Mouse (Mus musculus) heart, embryonic 14.5 days (tissue): ENCODE results near the gene Pbxip1. TPM values are rescaled to one million over a fixed set of nuclear protein-coding genes. Genes with fewer than 3 reads are reported as not detected.
A peak's percentile ranks its signal among the peaks of the same experiment; 100 is the strongest.

ENCODE experiments used
- ATAC-seq: fragments of 200-750 bp; cut with Nextera tagmentation; 2 replicates; pipeline ENCODE4 v1.8.0; 2017; ENCODE audit warnings: low read depth, moderate TSS enrichment; ENCODE audit not compliant: insufficient number of reproducible peaks, insufficient read depth, low FRiP score
- H3K27ac ChIP-seq, 2 experiments: fragments of 200-500 bp in 1 of 2; fragments of 300-500 bp in 1 of 2; sonication (generic) in 1 of 2; replicated peaks in 1 of 2; 2 replicates each; pipeline ENCODE4 v1.5.1; 2012 to 2014; ENCODE audit warnings: low read depth in 2 of 2, low read length in 2 of 2, control low read depth in 1 of 2, mild to moderate bottlenecking in 1 of 2, mixed read lengths in 1 of 2; ENCODE audit not compliant: control insufficient read depth in 1 of 2, insufficient read depth in 1 of 2
- H3K27me3 ChIP-seq: fragments of 300-500 bp; sonication (generic); 2 replicates; pipeline ENCODE4 v1.6.1; 2014; ENCODE audit warnings: mild to moderate bottlenecking, low read length, control low read depth; ENCODE audit not compliant: control insufficient read depth, insufficient read depth
- H3K36me3 ChIP-seq: fragments of 300-500 bp; sonication (generic); 2 replicates; pipeline ENCODE4 v1.6.1; 2014; ENCODE audit warnings: mild to moderate bottlenecking, control low read depth, low read length, mixed read lengths; ENCODE audit not compliant: control insufficient read depth, insufficient read depth
- H3K4me1 ChIP-seq, 2 experiments: fragments of 200-500 bp in 1 of 2; fragments of 300-500 bp in 1 of 2; sonication (generic) in 1 of 2; 2 replicates each; pipeline ENCODE4 v1.6.1; 2012 to 2014; ENCODE audit warnings: low read length in 2 of 2, control low read depth in 1 of 2, mixed read lengths in 1 of 2; ENCODE audit not compliant: control insufficient read depth in 2 of 2, insufficient read depth in 2 of 2
- H3K4me2 ChIP-seq: fragments of 300-500 bp; sonication (generic); 2 replicates; pipeline ENCODE4 v1.6.1; 2014; ENCODE audit warnings: mild to moderate bottlenecking, low read length
- H3K4me3 ChIP-seq, 2 experiments: fragments of 200-500 bp in 1 of 2; fragments of 300-500 bp in 1 of 2; sonication (generic) in 1 of 2; 2 replicates each; pipeline ENCODE4 v1.5.1; 2012 to 2014; ENCODE audit warnings: low read length in 2 of 2, mild to moderate bottlenecking in 2 of 2, control low read depth in 1 of 2, low read depth in 1 of 2, moderate library complexity in 1 of 2; ENCODE audit not compliant: control insufficient read depth in 1 of 2, insufficient read depth in 1 of 2
- H3K9ac ChIP-seq: fragments of 300-500 bp; sonication (generic); 2 replicates; pipeline ENCODE4 v1.6.1; 2014; ENCODE audit warnings: mild to moderate bottlenecking, low read length
- H3K9me3 ChIP-seq: fragments of 300-500 bp; sonication (generic); 2 replicates; pipeline ENCODE4 v1.6.1; 2016; ENCODE audit warnings: low read length, control low read depth; ENCODE audit not compliant: control insufficient read depth
- WGBS: fragments of 180-500 bp; shearing (Covaris S2); extraction: QIAGEN DNeasy Blood & Tissue Kit; methylation state at CpG from one replicate; pipeline ENCODE4 v1.1.7; 2014; 5-methylcytosine and 5-hydroxymethylcytosine counted together
- polyA plus RNA-seq: library from polyadenylated mRNA; unstranded; fragments of >200 nt; fragmentation: Nextera tagmentation; extraction: Ambion mirVana; gene quantifications from 2 replicates; pipeline ENCODE4 v1.2.1, GENCODE M21; 2014

Pbxip1 gene
- polyA plus RNA-seq, 1 experiment from 2014 or later = 37.3 TPM

DNA sequence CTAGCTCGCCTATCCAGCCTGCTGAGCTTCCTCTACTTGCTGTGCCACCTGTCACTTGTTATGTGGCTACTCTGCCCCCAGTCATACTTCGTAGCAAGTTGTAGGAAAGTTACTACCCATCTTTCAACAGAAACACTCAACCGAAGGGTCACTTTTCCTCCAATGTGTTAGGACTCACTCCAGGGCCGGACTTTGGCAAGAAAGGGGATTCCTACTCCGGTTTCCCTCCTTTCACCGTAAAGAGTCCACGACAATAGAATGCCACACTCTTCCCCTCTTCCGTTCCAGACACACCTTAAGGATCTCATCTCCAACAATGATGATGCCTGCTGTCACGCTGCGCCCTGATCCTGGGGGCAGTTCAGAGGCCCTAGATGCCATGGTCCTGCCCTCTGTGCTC lies 25.6 kb upstream of the Pbxip1 start:
- Histone ChIP-seq H3K36me3 (peaks cover 47% of the 10 kb centered on the region), H3K27me3 (no peaks in the 10 kb centered on the region), H3K9me3 (no peaks in the 10 kb centered on the region), H3K4me2 (peak overlapping the region; percentile 87), H3K4me3 (peak overlapping the region; percentile 71 to 82), H3K9ac (peak overlapping the region; percentile 82), H3K27ac (0 out of 4 replicates have a peak overlapping the region, but pooled peaks of 1 of the 2 experiments have one; percentile 33), H3K4me1 (peaks cover 6 to 7% of the 10 kb centered on the region in 2 experiments)
- no peak for ATAC-seq
- 75% methylated on average over 10 of the region's 10 CpGs for WGBS

DNA sequence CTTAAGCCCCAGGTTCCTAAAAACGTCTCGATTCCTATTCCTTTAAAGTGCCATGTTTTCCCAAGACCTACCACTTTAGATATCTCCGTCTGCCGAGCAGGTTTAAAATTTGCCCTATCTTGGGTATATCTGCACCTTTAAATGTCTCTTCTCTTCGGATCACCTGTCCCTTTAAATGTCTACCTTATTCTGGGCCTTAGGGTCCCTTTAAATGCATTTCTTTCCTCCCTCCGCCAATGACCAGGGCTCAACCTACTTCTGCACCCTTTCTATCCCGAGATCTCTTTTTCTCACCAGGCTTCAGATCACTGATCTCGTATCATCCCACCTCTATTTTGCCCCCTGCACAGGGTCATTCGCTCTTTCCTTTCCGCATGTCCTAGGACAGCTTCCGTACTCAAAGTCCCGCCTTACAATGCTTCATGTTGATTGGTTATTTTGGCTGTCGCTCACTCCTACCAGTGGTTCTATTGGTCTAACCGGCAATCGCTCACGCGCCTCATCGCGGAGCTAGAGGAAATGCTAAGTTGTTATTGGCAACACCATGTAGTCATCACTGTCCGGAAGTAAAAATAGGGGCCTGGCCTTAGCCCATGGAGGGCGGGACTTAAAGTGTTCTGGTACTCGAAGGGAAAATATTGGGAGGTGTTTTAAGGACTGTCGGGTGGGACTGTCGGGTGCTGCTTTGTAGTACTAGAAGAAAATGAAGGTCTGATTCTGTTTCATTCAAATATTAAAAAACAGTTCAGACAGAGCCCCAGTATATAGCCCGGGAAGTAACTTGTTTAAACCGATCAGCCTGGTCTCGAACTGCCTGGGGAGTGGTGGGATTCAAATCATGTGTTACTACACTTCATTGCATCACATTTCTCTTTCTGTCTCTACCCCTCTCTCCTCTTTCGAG lies 24.8 kb upstream of the Pbxip1 start, which contains the start of gene Flad1:
Flad1 (minus strand) TSS at position 381 of the 904 bp plus-strand sequence.
- Histone ChIP-seq H3K27me3 (no peaks in the 10 kb centered on the region), H3K9me3 (no peaks in the 10 kb centered on the region), H3K36me3 (peaks cover 52% of the 10 kb centered on the region), H3K27ac (peak within 1 kb of the TSS; percentile 33 to 50; a peak in 2 of 4 replicates), H3K4me1 (peaks cover 6 to 11% of the 10 kb centered on the region in 2 experiments), H3K9ac (peak within 1 kb of the TSS; percentile 82), H3K4me3 (peak within 1 kb of the TSS; percentile 71 to 82), H3K4me2 (peak within 1 kb of the TSS; percentile 87)
- peak; percentile 99 for ATAC-seq
- 6% methylated on average over 28 of the region's 28 CpGs for whole genome bisulfite sequencing

DNA sequence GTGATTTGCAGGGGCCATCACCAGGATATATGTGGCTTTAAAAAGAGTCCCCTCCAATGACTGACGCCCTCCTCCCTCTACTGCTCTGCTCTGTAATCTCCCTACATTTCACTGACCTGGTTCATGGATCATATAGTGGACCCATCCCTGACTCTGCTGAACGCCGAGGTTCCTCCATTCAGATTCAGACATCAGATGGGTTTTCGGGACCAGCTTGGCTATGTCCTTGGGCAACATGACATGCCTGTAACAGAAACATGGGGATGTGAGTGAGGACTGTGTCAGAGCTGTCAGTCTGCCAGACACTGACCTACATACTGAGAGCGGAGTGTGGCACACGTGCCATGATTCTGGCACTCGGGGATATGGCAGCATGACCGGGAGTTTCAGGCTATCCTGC lies 20.3 kb upstream of the Pbxip1 start:
- Histone ChIP-seq H3K27me3 (no peaks in the 10 kb centered on the region), H3K4me1 (peaks cover 8 to 28% of the 10 kb centered on the region in 2 experiments), H3K4me3 (no peak overlapping the region), H3K4me2 (no peak overlapping the region), H3K9me3 (no peaks in the 10 kb centered on the region), H3K9ac (no peak overlapping the region), H3K36me3 (peaks cover 33% of the 10 kb centered on the region), H3K27ac (no peak overlapping the region)
- whole genome bisulfite sequencing = 94% methylated on average over 8 of the region's 8 CpGs
- no peak for ATAC-seq

DNA sequence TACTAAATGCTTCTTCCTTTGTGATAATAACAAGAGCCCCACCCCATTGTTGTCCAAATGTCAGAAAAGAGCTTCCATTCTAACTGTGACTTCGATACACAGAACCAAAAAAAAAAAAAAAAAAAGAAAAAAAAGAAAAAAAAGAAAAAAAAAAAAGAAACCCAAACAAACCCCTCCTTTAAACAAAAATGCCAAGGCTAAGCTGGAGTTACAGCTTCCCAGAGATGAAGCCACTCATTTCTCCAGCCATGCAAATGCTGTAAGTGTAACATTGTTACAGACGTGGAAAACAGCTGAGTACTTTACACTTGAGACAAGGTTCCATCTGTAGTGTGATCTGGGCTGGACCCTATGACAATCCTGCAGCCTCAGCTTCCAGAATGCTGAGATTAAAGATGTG lies 19.4 kb upstream of the Pbxip1 start:
- Histone ChIP-seq H3K4me3 (peak overlapping the region; percentile 59 to 75; a peak in 3 of 4 replicates), H3K9me3 (no peaks in the 10 kb centered on the region), H3K4me1 (peaks cover 14 to 35% of the 10 kb centered on the region in 2 experiments), H3K4me2 (peak overlapping the region; percentile 84), H3K36me3 (peaks cover 33% of the 10 kb centered on the region), H3K27me3 (no peaks in the 10 kb centered on the region), H3K27ac (peak overlapping the region; percentile 52 to 86; a peak in 3 of 4 replicates), H3K9ac (peak overlapping the region; percentile 79)
- no peak for ATAC-seq
- WGBS = 31% methylated on average over 2 of the region's 2 CpGs

DNA sequence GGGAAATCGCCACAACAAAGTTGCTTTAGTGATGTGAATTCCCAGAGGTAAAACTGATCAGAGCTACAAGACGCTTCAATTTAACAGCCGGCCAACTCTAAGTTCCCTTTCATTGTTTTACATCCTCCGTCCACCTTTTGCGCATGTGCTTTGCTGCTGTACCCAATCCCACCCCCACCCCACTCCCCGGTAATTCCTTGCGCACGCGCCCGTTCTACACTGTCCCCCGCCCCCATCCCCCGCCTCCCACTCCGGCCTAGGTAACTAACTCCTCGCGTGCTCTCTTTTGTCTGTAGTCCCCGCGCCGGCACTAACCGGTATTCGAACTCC lies 18.7 kb upstream of the Pbxip1 start:
- peaks cover 14 to 40% of the 10 kb centered on the region in 2 experiments for H3K4me1 ChIP-seq
- ATAC-seq = peak; percentile 13; the same call in 1 of the 2 replicates
- H3K27me3 ChIP-seq = no peaks in the 10 kb centered on the region
- H3K27ac ChIP-seq = peak overlapping the region; percentile 81 to 86
- H3K9me3 ChIP-seq = no peaks in the 10 kb centered on the region
- H3K36me3 ChIP-seq = peaks cover 33% of the 10 kb centered on the region
- peak overlapping the region; percentile 59 to 75 for H3K4me3 ChIP-seq
- H3K9ac ChIP-seq = peak overlapping the region; percentile 79
- WGBS = under 1% methylated on average over 20 of the region's 20 CpGs
- peak overlapping the region; percentile 84 for H3K4me2 ChIP-seq

DNA sequence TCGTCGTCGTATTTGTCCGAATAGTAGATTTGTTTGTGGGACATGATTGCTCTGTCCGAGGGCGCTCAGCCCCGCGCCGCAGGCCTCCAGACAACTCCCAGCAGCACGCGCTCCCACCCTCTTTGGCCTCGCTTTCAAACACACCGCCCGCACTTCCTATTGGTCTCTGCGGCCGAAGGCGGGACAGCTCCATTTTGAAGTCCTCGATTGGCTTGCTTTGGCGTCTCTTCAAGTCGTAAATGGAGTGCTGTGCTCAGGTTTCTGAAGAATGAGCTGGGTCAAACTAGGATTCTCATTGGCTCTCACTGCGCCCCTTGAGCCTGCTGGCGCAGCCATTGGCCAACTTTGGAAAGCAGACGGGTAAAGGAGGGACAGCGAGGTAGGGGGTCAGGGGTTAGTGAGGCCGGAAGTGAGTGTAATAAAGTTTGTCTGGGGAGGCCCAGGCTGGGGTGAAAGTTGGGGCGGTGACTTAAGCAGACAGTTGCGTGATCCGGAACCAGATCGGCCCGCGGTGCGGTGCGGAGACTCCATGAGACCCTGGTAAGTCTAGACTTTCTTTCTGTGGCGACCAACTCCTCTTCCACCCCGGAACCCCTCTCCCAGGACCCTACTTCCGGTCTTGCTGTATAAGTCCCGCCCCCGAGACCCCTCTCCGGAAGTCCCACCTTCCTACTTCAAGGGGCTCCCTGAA lies 18.2 kb upstream of the Pbxip1 start, which contains the start of the genes Cks1b and Shc1:
Cks1b (minus strand) TSS at position 214 of the 691 bp plus-strand sequence.
Shc1 (plus strand) TSS at position 274 of the 691 bp plus-strand sequence.
- WGBS = under 1% methylated on average over 39 of the region's 39 CpGs
- Histone ChIP-seq H3K4me3 (peak within 1 kb of the TSS; percentile 59 to 75), H3K9me3 (no peaks in the 10 kb centered on the region), H3K27me3 (no peaks in the 10 kb centered on the region), H3K4me1 (peaks cover 14 to 41% of the 10 kb centered on the region in 2 experiments), H3K9ac (peak within 1 kb of the TSS; percentile 84), H3K4me2 (peak within 1 kb of the TSS; percentile 87), H3K36me3 (peaks cover 33% of the 10 kb centered on the region), H3K27ac (peak within 1 kb of the TSS; percentile 91 to 99)
- ATAC-seq = peak; percentile 89

DNA sequence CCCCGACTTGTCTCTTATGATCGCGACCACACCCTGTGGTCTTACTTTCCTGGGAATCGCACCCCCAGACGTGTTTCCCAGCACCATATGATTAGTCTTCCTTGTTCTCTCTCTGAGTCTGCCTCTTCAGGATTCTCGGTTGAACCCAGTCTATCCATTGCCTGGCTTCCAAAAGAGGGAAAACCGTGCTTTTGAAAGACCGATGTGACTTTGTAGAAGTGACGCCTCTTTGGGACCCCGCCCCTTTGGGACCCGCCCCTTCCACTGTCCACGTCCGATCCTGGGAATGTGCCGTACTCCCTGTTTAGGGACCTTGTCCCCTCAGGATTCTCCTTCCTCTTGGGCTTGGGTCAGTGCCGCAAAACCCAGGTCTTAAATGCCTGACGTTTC lies 17.6 kb upstream of the Pbxip1 start:
- Histone ChIP-seq H3K4me1 (peaks cover 14 to 41% of the 10 kb centered on the region in 2 experiments), H3K4me3 (peak overlapping the region; percentile 59 to 75), H3K9ac (peak overlapping the region; percentile 84), H3K36me3 (peaks cover 36% of the 10 kb centered on the region), H3K4me2 (peak overlapping the region; percentile 87), H3K27me3 (no peaks in the 10 kb centered on the region), H3K9me3 (no peaks in the 10 kb centered on the region), H3K27ac (peak overlapping the region; percentile 91 to 99)
- WGBS = 0% methylated on average over 16 of the region's 16 CpGs
- no peak for ATAC-seq
